Mouse (Mus musculus) adrenal gland, postnatal 14 days (tissue): ENCODE measurements around the gene Srf. TPM values are rescaled to one million over a fixed set of nuclear protein-coding genes. Genes with fewer than 3 reads are reported as not detected.

Experiments
- DNase-seq: peaks from one replicate; pipeline ENCODE4 v3.0.0; 2021; ENCODE audit warnings: mixed read lengths
- total RNA-seq: library from RNA; stranded (reverse); gene quantifications from 2 replicates; pipeline ENCODE4 v1.2.3, GENCODE M21; 2021

Gene Srf
- total RNA-seq, 1 experiment from 2014 or later: 38.4 TPM

DNA sequence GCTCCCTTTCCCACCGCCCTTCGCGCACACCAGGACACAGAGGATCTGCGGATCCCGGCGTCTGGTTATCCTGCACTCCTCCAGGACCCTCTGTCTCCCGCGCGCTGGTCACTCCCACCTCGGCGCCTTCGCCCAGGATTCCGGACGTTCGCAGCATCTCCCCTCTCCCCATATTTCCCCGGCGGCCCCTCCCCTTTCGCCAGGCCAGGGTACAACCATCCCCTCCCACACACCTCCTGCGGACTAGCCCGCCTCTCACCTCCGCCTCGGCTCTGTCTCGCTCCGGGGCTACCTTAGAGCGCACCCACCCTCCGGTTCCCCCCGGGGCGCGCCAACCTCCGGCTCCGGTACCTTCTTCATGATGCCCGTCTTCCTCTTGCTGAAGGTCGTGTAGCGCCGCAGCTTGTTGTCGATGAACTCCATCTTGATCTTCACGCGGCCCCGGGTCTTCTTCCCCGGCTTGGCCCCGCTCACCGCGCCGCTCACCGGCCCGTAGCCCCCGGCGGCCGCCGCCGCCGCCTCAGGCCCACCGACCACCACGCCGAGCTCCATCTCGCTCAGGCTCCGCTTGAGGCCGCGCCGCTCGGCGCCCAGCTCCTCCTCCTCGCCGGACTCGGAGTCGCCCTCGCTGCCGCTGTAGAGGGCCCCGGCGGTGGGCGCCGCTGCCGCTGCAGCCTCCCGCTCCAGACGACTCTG lies 850 bp downstream of the Srf start:
- peak; percentile 71 for DNase-seq

DNA sequence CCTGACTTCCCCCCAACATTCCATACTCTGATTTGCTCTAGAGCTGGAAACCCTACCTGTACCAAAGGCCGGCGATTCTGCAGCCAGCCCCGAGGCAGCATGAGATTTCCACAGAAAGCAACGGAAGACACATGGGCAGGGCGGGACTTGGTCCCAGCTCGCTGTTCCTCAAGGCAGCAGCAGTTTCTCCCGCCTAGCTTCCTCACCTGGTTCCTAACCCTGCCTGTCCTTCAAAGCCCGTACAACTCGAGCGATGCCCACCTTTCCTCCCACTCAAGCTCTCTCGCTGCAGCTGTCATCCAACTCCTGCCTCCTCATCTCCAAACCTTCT lies 1.4 kb downstream of the Srf start:
- DNase-seq: peak; percentile 45

DNA sequence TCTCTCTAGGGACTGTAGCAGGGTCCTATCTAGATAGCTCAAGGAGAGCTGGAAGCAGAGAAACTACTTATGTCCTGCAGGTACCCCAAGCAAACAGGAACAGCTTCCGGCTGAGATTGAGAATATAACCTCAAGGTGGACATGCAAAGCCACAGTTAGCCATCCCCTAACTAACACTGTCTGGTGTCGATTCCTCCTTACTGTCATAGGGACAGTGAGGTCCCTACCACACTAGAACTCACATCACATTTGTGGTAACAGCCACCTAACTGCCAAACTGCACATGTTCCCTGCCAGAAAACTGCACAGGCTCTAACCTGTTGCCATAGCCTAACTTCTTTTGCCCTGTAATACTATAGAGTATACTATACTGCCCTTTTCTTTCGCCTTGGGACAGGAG lies 2.0 kb downstream of the Srf start:
- no peak for DNase-seq

DNA sequence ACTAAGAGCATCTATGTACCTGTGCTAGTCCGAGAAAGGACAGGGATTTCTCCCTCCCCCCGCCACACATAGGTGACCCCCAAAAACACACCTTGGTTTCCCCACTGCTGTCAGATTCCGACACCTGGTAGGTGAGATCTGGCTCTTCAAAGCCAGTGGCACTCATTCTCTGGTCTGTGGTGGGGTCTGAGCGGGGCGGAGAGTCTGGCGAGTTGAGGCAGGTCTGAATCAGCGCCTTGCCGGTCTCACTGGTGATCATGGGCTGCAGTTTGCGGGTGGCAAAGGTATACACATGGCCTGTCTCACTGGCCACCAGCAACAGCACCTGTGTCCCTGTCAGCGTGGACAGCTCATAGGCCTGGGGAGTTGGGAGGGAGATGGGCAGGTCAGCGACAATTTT lies 2.5 kb downstream of the Srf start:
- no peak for DNase-seq

DNA sequence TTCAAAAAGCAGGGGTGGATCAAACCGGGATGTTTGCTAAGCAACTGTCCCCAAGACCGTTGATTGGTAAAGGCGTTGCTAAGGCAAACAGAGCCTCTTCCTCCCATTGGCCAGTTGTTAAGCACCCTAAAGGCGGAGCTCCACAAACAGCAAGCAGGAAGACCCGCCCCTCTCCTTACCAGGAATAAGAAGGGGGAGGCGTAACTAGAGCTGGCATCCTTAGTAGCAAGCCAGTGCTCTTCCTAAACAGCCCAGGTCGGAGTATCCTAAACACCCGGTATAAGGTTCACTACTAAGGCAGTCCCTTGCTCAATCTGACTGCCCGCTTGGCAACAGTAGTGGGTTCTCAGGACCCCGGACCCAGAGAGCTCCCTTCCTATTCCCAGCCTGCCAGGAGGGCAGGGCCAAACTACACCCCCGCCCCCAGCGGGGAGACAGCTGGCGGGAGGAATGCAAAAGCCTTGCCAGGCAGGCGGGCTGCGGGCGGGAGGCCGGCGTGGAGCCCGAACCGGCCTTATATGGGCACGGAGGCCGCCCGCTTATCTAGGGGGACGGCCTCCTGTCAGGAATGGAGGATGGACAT lies 3.0 kb downstream of the Srf start:
- peak; percentile 95 for DNase-seq

DNA sequence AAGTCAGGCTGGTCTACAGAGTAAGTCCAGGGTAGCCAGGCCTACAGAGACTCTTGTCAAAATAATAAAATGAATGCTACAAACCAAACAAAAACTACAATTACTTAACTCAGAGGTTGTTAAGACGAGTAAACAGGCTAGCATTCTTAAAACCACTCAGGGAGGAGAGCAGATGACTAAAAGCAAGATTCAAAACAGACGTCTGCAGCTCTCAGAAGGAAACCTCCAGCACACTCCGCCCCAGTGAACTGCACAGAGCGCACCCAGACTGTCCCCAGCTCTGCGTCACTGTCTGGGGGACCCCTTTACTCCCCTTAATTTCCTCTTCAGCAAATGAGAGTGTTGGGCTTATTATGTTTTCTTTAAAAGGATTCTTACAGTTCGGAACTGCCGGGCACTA lies 3.8 kb downstream of the Srf start:
- no peak for DNase-seq

DNA sequence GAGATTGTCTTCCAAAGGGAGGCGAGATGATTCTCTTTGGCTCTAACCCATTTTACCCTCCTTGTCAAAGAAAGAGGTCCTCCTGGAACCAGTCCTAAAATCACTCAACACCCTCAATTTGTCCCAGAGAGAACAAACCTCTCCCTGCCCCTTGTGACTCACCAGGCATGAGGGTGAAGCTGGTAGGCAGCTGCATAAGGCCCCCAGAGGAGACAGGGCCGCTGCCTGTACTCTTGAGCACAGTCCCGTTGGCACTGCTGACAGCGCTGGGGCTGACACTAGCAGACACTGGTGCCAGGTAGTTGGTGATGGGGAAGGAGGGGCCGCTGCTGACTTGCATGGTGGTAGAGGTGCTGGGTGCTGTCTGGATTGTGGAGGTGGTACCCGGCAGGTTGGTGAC lies 4.6 kb downstream of the Srf start:
- no peak for DNase-seq

DNA sequence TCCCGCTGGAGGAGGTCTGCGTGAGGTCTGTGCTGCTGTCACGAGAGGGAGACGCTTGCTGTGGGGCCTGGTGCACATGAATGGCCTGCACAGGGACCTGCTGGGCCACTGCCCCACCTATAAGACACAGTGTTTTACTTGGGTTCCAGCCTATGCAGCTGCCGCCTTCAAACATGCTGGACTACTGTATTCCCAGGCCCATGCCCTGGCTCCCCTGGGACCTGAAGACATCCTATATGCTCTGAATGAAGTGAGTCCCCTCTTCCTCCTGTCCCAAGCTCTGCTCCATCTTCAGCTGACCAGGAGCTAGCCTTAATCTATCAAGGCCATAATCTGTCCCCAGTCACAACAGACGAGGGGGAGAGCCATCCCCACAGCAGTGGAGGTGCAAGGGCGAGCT lies 5.1 kb downstream of the Srf start:
- DNase-seq: no peak

DNA sequence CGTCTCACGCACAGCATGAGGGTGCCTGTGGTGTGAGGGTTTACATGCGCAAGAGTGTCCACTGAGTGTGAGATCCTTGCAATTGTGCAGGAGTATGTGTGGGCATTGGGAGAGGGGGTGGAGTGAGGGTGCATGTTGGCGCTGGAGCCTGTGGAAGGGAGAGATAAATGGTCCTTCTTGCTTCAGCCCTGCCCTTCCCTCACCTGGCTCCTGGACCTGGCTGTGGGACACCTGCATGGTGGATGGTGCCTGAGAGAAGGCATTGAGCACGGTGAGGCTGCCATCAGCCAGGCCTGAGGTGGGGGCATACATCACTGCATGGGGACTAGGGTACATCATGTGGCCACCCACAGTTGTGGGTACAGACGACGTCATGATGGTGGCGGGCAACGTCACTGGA lies 6.3 kb downstream of the Srf start:
- no peak for DNase-seq

DNA sequence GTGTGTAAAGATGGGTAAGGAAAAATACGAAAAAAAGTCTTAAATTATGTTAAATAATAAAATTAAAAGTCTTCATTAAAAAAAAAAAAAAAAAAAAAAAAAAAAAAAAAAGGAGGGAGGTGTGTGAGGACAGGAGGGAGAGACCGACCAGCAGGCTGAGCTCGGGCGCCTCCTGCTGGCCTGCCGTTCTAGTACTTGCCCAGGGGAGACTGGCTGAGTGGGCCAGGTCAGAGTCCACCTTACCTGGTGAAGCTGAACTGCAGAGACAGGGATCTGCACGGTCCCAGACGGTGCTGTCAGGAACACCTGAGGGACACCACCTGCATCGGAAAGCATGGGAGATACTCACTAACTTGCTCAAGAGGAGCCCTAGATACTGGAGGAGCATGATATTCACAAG lies 6.8 kb downstream of the Srf start:
- peak; percentile 73 for DNase-seq

DNA sequence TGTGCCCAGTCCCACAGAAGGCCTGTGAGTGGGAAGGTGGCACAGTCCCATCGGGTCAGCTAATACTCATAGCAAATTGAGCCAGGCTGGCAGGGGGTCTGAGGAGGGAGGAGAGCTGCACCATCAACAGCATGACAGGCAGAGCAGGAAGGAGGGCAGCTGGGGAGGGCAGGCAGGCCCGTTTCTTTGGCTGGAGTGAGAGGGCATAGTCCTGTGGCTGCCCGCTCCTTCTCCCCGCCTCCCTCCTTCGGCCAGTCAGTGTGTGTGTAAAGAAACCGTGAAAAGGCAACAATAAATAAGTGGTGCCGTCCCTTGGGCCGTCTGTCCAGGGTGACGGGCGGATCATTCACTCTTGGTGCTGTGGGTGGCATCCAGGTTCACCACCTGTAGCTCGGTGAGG lies 7.2 kb downstream of the Srf start:
- no peak for DNase-seq

DNA sequence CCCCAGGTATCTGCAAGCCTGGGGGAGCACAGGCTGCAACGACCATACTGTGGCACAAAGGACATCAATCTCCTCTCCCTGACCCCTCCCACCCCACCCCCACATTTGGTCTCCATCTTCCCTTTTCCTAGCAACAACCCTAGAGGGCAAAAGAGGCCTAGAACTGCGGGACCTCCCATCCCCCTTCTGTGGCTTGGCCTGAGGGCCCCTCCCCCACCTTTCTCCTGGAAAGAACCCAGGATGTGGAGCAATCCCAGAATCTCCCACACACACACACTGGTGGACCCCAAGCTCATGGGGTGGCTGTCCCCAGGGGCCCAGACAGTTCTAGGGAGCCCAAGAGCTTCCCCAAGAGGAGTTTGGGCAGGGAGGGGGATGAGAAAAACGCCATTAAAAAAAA lies 8.1 kb downstream of the Srf start:
- DNase-seq: no peak

DNA sequence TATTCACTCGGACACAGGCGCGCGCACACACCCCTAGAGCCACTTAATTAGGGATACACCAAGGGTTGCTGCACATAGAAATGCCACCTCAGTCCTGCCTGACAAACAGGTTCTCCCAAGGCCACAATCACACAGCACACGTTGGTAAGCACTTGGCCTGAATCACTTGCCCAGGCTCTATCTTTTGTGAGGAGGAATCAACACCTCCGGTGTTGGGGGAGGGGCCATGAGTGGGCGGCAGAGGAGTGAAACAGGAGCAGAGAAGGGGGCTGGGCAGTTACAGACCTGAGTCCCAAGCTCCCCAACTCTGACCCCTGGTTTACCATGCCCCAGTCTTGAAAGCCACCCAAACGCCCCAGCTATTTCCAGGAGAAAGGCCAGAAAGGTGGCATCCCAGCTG lies 9.0 kb downstream of the Srf start:
- DNase-seq: no peak

DNA sequence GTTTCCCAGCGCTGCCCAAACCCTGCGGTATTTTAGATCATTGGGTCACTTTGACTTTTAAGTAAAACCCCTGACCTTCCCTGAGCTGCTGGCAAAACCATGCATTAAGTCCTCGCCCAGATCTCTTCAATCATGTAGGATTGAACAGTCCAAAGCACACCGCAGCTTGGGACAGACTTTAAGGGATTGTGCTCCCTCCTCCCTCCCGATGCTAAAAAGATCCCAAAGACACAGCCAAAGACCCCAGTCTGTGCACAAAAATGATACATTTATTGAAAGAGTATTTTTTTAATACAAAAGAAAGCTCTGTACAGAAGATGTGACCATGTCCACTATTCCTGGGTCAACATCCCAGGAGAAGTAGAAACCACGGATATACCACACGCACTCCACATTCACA lies 9.4 kb downstream of the Srf start:
- no peak for DNase-seq

DNA sequence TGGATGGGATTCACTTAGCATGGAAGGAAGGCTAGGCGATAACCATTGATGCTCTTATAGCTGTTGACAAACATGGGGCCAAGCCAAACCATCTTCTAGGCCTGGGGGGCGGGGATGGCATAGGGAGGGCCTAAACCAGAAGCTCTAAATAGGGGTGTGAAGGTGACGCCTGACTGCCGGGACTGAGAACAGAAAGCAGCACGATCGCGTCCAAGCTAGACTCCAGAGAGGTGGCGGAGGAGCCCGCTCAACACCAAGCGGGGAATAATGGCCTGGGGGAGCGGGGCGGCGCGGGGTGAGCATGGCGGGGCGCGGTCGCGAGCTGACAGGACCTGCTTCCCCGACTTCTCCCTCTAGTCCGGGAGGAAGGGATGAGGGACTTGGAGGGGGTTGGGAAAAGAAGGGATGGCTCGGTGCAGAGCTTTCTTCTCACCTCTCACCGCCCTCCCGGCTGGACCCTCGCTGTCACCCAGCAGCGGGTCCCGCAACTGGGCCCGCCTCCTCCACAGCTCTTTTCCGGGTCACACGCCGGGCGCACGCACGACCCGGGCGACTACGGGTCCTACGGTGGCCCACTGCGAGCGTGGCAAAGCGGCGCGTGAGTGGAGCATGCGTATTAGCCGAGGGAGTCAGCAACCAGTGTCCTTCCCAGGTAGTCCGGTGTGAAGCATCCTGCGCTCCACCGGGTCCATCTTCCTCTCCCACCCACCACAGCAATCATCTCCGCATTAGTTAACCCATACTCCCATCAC lies 10.0 kb downstream of the Srf start, which contains the start of gene Cul9:
TSS of gene Cul9 (minus strand) at position 576 of the 752 bp plus-strand sequence.
- DNase-seq: peak; percentile 93

DNA sequence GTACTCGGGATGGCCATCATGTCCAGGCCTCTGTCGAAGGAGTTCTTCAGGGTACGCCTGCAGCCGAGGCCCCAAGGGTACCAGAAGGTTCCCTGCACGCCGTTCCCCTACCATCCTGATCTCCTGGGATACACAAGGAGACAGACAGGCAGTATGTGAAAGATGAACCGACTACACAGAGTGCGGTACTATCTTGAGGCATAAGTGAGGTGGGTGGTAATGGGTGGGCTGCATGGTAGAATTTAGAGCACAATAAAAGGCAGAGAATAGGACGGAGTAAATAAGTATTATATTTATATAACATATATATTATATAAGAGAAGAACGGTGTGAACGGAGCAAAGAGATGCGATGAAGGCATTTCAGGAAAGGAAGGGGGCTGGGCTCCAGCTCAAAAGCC lies 12.3 kb downstream of the Srf start:
- DNase-seq: no peak

DNA sequence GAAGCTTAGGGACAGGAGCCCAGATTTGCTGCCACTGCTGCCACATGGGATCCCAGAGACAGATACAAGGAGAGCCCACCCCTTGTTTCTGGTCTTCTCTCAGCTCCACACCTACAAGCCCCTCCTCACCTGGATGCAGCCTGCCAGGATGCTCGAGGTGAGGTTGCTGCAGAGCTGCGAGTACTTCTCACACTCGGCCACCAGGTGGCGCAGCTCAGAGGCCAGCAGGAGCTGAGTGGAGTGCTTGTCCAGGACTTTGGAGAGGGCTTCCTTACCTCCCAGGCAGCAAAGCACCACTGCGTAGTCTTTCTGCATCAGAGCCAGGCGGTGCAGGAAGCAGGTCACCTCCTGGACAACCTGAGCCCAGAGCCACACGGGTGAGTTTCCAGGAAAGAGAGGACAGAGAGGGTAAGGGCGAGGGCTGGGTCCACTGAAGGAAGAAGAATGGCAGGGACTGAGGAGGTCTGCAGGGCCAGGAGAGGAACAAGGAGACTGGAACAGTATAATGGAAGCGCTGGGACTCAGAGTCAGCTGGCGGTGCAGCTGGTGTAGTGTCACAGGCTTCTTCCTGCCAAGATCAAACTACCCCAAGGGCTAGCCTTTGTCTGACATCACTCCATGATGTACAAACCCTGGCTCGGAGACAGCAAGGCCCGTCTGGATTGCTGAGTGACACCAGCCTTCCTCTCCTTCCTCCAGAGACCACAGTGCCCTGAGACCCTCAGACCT lies 30.2 kb downstream of the Srf start:
- DNase-seq: peak; percentile 88

DNA sequence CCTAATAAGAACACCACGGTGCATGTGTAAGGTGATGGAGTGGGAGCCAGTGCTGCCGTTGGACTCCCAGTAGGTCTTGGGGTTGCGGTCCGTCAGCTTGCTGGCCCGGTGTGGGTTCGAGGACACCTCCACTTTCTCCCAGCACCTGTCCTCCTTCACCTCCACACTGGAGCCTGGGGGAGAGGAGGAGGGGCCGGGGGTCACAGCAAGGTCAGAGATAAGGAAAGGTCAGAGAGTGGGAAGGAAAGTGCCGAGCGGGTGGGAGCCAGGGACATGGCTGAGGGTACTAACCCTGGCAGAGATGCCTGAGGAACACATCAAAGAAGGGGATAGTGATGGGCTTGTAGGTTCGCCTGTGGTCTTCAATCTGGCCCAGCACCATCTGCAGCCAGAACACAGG lies 30.9 kb downstream of the Srf start:
- DNase-seq: no peak

DNA sequence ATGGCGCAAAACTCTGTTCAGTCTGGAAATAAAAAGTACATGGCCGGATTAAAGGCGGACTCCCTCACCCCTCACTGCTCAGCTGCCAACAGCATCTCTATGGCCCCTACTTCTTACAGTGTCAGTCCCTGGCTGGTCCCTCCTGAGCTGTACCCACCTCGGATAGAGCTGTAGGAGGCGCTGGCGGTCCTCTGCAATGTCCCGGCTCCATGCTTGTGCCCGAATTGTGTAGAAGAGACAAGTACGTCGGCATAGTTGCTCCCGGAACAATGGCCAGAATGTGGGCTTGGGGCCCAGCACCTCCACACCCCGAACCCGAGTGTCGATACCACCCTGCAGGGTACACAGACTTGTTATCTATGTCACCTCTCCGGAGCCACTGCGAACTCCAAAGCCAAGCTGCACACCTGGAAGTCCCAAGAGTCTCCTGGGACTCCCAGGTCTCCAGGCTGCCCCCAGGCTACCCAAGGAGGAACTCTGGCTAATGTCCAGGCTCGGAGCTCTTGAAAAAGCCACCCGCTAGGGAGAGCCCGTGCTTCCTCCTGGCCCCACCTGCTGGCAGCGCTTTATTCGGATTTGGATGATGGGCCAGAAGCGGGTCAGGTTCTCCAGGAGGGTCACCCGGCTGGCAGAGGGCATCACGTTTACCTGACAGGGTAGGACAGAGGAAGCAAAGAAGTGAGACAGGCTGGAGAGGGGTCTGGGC lies 33.9 kb downstream of the Srf start:
- DNase-seq: no peak

DNA sequence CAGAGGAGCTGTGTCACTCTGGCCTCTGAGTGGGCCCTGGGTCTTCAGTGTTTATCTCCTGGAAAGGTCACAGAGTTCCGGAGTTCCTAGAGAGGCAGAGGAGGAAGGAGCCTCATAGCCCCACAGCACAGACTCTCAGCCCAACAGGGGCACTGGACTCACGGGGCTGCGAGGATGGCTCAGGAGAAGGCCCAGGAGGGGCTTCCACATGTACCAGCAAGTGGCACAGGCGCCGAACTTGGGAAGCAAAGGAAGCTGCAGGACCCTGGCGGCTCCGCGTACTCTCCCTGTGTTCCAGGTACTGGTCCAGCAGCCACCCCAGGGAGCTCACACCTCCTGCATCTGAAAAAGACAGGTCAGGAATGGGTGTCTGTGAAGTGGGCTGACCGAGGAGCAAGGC lies 34.8 kb downstream of the Srf start:
- DNase-seq: no peak

DNA sequence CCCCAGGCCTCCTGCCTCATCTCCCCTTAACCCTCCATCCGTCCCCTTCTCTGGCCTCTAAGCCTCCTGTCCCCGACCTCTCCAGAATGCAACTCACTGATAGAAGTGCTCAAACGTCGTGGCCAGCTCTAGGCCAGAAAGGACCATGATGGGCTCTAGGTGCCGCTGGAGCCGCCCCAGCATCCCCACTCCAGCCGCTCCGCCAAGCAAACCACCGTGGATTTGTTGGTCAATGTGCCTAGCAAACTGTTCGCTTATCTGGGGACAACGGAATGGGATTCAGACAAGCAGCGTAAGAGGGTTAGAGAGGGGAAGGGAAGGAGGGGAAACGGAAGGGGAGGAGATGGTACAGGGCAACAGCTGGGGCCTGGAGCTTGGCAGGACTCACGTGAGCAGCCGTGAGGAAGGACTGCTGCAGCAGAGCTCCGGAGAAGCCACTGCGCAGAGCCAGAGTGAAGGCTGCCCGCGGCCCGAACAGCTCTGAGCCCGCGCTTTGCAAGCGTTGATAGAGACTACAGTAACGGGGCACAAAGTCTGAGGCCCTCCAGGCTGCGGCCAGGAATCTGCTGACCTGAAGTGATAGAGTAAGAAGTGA lies 35.5 kb downstream of the Srf start:
- DNase-seq: no peak

DNA sequence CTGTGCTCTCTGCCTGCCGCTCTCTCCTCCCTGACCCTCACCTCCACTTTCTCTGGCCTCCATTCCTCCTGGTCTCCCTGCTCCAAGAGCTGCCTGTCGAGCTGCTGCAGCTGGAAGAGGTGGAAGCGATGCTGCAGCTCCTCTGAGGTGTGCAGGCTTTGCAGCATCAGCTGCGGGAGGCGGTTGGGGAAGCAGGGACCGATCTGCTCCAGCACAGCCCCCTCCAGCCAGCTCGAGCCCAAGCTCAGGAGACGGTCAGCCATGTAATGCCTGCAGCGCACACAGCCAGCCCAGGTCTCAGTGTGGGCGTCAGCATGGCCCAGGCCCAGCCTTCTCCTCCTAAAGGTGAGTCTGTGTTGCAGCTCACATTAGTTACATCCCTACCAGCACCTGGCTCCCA lies 36.0 kb downstream of the Srf start:
- DNase-seq: no peak
